Mouse (Mus musculus): ENCODE results near the gene Tmem52b.
"Not testable (repeated sequence)": the region's sequence is repeated elsewhere in the genome, so short reads cannot be mapped to it uniquely, and the experiment has no call there.

Gene Tmem52b

GRCm38 (mm10) chr6:129512367-129512766, at the start of gene Tmem52b:
Gene Tmem52b, plus strand, starts transcription at chr6:129512555.
- no peak for DNase-seq

- DNase-seq = no peak
Observed at GRCm38 (mm10) chr6:129471386-129471785, 41.0 kb upstream of the Tmem52b start.

- no peak for DNase-seq
Observed at GRCm38 (mm10) chr6:129472627-129473026, 39.7 kb upstream of the Tmem52b start.

GRCm38 (mm10) chr6:129476404-129477126, 35.8 kb upstream of the Tmem52b start:
- no peak for DNase-seq

GRCm38 (mm10) chr6:129480089-129480958, 32.0 kb upstream of the Tmem52b start:
- DNase-seq = no peak

- DNase-seq = no peak
Observed at GRCm38 (mm10) chr6:129494924-129495323, 17.4 kb upstream of the Tmem52b start.

- DNase-seq = no peak
Observed at GRCm38 (mm10) chr6:129497345-129498218, 14.8 kb upstream of the Tmem52b start.

GRCm38 (mm10) chr6:129499516-129499915, 12.8 kb upstream of the Tmem52b start:
- DNase-seq = not testable (repeated sequence)

- DNase-seq = no peak
Observed at GRCm38 (mm10) chr6:129503471-129503870, 8.9 kb upstream of the Tmem52b start.

- no peak for DNase-seq
Observed at GRCm38 (mm10) chr6:129507024-129507423, 5.3 kb upstream of the Tmem52b start, which contains the start of gene Olr1. Gene Olr1, minus strand, starts transcription at chr6:129507165.

GRCm38 (mm10) chr6:129510120-129510911, 2.0 kb upstream of the Tmem52b start:
- no peak for DNase-seq

- no peak for DNase-seq
Observed at GRCm38 (mm10) chr6:129512868-129513267, 513 bp downstream of the Tmem52b start.

- no peak for DNase-seq
Observed at GRCm38 (mm10) chr6:129513409-129513808, 1.1 kb downstream of the Tmem52b start.

GRCm38 (mm10) chr6:129514376-129514775, 2.0 kb downstream of the Tmem52b start:
- DNase-seq = no peak

- no peak for DNase-seq
Observed at GRCm38 (mm10) chr6:129515068-129515467, 2.7 kb downstream of the Tmem52b start.

- no peak for DNase-seq
Observed at GRCm38 (mm10) chr6:129516388-129516787, 4.0 kb downstream of the Tmem52b start.

GRCm38 (mm10) chr6:129517752-129518408, 5.5 kb downstream of the Tmem52b start:
- DNase-seq = no peak

GRCm38 (mm10) chr6:129526069-129526468, 13.7 kb downstream of the Tmem52b start:
- no peak for DNase-seq

- no peak for DNase-seq
Observed at GRCm38 (mm10) chr6:129527416-129527815, 15.1 kb downstream of the Tmem52b start.

GRCm38 (mm10) chr6:129529605-129530004, 17.2 kb downstream of the Tmem52b start:
- no peak for DNase-seq

GRCm38 (mm10) chr6:129530261-129530660, 17.9 kb downstream of the Tmem52b start:
- no peak for DNase-seq

Measured in liver (tissue).